Mouse (Mus musculus) ES-E14 (cell line): ENCODE results near the gene Adam10.

Experiments
- CHD2 ChIP-seq: IDR thresholded peaks from 2 replicates; pipeline ENCODE4 v1.6.1; 2014; ENCODE audit warnings: mild to moderate bottlenecking, low read depth, low read length, inconsistent platforms
- HCFC1 ChIP-seq: IDR thresholded peaks from 2 replicates; pipeline ENCODE4 v1.6.1; 2012; ENCODE audit warnings: low read length, inconsistent platforms, borderline replicate concordance; ENCODE audit not compliant: insufficient read depth
- MAFK ChIP-seq: IDR thresholded peaks from 2 replicates; pipeline ENCODE4 v1.6.1; 2014; ENCODE audit warnings: mild to moderate bottlenecking, low read depth, low read length, inconsistent platforms; ENCODE audit not compliant: insufficient read depth
- ZC3H11A ChIP-seq: IDR thresholded peaks from 2 replicates; pipeline ENCODE4 v1.6.1; 2012; ENCODE audit warnings: low read depth, mild to moderate bottlenecking, inconsistent platforms, low read length, borderline replicate concordance
- ZNF384 ChIP-seq: IDR thresholded peaks from 2 replicates; pipeline ENCODE4 v1.6.1; 2012; ENCODE audit warnings: low read depth, low read length, inconsistent platforms

DNA sequence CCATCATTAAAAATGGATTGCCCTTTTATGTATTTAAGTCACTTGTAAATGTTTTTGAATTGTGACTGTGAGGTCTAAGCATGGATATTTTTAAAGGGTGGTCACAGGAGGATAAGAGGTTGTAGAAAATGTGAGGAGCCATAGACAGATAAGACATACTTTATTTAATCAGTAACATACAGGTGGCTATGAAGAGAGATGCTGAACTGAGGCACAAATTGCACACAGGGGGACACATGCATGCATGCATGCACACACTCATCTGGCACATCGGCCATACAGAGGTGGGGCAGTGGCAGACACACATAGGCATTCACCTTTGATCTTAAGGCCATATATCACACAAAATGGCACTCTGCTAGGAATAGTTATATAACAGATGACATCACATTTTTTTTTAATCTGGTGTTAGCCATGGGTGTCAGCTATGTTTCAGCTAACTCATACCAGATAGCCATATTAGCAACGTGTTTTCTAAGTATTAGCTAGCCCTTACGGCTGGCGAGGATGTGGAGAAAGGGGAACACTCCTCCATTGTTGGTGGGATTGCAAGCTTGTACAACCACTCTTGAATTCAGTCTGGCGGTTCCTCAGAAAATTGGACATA is 24.9 kb downstream of the Adam10 start:
- TF ChIP-seq ZNF384: no peak
- TF ChIP-seq HCFC1: no peak
- no peak for TF ChIP-seq MAFK
- TF ChIP-seq ZC3H11A: no peak
- no peak for TF ChIP-seq CHD2
